Mouse (Mus musculus) cerebellum, postnatal 36 days (tissue): ENCODE results near the gene Gm15737.

ENCODE experiments used
- DNase-seq, 2 experiments: peaks; one replicate each; pipeline ENCODE4 v3.0.0; 2021 to 2022; ENCODE audit warnings: mixed read lengths in 2 of 2

Gene Gm15737

DNA sequence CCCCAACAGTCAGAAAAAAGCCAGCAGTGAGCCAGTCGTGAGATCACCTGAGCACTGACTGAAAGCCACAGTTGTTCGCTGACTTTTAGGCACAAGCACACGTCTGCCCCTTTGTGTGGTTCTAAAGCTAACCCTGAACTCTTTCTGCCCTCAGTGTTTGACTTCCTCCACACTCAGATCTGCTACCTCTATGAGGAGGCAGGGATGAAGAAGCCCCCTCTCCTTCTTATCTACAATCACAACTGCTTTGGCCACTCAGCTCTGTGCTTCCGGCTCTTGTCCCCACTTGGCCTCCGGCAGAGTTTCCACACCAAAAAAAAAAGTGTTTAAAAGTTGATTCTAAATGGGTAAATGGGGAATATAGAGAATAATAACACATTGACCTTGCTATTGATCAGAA is 7.0 kb downstream of the Gm15737 start:
- no peak for DNase-seq

- DNase-seq: no peak
These were observed 8.1 kb downstream of the Gm15737 start for GRCm38 (mm10) chr6:92877236-92877635.

- DNase-seq: no peak
These were observed 9.6 kb downstream of the Gm15737 start for GRCm38 (mm10) chr6:92878771-92879170.

DNA sequence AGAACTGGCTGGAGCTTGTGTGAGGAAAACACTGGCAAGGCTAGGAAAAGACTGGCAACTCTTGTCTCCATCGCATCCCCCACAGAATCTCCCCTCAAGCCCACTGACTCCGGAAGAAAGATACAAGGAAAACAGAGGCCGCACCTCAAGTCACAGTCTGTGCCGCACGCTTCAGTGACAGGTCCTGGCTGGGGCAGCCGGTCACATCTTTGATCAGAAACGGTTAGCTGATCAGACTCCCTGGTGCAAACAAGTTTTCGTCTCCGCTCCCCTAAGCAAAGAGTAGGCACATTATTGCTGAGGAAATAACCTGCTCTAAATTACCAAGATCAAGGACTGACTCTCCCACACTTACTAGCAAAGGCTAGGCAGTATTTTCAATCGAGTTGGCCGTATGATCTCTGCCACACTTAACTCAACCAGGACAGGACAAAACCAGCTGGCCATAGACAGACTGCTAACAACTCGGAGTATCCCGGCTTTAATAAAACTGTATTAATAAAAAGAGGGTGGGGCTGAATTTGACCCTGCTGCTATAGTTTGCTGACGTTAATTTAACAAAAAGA is 10.6 kb downstream of the Gm15737 start:
- no peak for DNase-seq

GRCm38 (mm10) chr6:92882446-92882845 is 13.3 kb downstream of the Gm15737 start:
- no peak for DNase-seq

- no peak for DNase-seq
These were observed 14.2 kb downstream of the Gm15737 start for GRCm38 (mm10) chr6:92883131-92883900.

GRCm38 (mm10) chr6:92891535-92891934 is 22.4 kb downstream of the Gm15737 start:
- no peak for DNase-seq

- DNase-seq: no peak
These were observed 34.9 kb downstream of the Gm15737 start for GRCm38 (mm10) chr6:92904037-92904436.

DNA sequence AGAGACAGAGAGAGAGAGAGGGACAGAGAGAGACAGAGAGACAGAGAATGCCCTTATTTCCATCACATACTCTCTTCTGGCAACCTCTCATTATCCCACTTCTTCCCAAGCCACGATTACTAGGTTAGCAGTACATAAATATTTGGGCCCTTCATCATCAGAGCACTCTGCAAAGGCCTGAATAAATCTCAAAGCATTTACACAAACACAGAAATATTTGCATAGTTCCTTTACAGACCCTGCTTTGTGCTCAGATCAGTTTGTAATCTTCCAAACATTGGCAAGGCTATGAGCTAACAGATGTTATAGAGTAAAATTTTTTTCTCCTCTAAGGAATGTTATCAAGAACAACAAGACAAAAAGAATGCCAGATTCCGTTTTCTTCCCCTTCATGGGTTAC is 35.3 kb downstream of the Gm15737 start:
- no peak for DNase-seq

GRCm38 (mm10) chr6:92905922-92906321 is 36.8 kb downstream of the Gm15737 start:
- no peak for DNase-seq

GRCm38 (mm10) chr6:92909361-92909760 is 40.2 kb downstream of the Gm15737 start:
- DNase-seq: no peak

DNA sequence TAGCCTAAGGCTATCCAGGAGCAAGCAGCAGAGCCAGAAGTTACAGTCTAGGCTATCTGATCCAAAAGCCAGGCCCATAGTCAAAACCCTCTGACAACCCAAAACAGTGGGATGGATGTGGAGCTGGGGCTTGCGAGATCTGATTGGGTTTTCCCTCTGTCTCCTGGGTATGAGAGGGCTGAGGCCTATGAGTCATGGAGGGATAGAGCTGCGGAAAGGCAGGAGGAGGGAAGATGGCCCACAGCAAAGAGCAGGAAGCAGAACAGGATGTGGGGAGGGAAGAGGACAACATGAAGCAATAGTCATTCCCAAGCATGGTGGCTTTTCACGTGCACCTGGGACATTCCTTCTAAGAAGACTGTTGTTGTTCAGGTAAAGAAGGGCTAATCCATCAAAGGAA is 41.5 kb downstream of the Gm15737 start:
- no peak for DNase-seq

DNA sequence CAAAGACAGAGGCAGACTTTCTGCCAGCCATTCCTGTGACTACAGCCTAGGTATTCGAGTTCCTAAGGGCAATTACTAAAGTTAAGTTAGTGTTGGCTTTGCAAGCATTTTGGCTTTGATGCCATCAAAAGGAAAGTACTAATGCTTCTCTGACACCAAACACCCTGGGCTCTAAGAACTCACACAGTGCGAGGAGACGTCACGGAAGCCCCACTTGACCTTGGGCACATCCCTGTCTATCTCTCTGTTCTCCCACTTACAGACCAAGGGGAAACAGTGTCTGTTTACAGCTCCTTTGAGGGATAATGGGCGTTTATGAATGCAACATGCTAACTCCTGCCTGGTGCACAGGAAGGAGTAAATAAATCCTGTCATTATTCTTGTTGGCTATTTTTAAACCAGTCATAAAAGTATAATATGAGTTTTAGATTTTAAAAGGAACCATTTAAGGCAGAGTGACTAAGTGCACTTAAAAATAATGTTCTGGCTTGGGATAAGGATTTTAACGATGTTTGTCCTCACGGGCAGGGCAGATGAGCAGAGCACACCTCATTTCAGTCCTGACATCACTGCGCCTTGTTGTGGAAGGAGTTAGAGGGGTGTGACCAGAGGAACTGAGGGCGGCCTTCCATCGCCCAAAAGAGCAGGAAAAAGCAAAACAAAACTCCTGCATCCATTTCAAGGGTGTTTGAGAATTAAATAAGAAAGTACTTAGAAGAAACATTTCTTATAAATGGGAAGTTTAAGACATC is 52.0 kb downstream of the Gm15737 start:
- no peak for DNase-seq

DNA sequence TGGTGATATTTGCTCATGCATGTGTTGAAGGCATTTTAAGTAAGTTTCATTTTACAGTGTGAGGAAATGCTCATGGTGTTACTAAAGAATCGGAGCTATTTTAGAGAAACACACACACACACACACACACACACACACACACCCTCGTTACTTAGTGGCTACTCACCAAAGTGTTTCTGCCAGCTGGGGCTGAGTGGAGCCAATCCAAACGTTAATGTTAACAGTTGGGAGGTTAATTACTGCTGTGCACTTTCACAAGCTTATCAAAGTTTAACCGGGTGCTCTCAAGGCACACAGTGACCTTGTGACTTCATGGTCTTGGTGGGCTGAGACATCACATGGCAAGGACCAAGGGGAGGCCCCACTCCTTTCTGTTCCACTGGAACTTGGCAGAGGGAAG is 52.7 kb downstream of the Gm15737 start:
- DNase-seq: no peak

DNA sequence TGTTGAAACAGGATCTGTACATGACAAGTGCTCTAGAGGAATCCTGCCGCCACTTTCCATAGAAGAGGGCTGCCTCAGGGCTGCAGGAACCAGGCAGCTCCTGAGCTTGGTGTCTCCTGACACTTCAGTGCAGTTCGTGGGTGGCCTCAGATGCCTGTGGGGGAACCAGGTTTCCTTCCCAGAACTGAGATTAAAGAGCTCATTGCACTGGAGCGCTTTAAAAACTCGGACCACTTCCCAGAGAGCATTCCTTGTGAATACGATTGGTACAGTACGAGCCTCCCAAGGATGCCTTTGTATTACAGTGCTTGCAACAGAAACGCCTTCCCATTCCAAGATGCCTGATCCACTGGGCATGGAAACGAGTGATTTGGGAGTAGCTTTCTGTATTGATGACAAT is 55.4 kb downstream of the Gm15737 start:
- no peak for DNase-seq

GRCm38 (mm10) chr6:92928261-92928660 is 59.1 kb downstream of the Gm15737 start:
- no peak for DNase-seq
